Mouse (Mus musculus) telencephalon, adult 2 months (tissue): ENCODE results near the gene Carm1.
"Not testable (repeated sequence)": the region's sequence is repeated elsewhere in the genome, so short reads cannot be mapped to it uniquely, and the experiment has no call there.

ENCODE experiments used
- DNase-seq: peaks from one replicate; pipeline ENCODE4 v3.0.0-alpha.2; 2011; ENCODE audit warnings: low read depth, low spot score

The Carm1 gene

DNA sequence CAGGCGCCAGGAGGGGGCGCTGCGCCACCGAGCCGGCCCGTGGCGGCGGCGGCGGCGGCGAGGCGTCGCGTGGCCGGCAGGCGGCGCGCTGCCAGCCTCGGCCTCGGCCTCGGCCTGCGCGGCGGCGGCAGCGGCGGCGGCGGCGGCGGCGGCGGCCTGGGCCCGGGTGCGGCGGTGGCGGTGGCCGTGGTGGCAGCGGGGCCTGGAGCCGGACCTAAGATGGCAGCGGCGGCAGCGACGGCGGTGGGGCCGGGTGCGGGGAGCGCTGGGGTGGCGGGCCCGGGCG, at the start of gene Carm1:
Gene Carm1, plus strand, starts transcription at position 106 of the 286 bp plus-strand sequence.
- no peak for DNase-seq

GRCm38 (mm10) chr9:21497050-21497542, 49.6 kb upstream of the Carm1 start:
- peak; percentile 50 for DNase-seq

DNA sequence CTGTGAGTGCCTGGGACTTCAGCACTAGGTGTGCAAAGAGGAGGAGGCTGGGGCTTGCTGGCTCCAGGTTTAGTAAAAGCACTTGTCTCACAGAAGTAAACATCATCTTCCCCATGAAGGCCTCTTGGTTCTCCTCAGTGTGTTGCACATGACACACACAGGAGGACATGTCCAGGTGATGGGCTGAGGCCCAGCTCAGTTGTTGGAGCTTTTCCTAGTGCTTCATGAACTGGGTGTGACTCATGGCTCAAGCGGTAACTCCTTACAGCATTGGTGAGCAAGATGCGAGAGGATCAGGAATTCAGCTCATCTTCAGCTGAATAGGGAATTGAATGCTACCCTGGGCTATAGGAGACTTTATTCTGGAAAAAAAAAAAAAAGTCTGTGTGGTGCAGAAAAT, 49.0 kb upstream of the Carm1 start:
- no peak for DNase-seq

DNA sequence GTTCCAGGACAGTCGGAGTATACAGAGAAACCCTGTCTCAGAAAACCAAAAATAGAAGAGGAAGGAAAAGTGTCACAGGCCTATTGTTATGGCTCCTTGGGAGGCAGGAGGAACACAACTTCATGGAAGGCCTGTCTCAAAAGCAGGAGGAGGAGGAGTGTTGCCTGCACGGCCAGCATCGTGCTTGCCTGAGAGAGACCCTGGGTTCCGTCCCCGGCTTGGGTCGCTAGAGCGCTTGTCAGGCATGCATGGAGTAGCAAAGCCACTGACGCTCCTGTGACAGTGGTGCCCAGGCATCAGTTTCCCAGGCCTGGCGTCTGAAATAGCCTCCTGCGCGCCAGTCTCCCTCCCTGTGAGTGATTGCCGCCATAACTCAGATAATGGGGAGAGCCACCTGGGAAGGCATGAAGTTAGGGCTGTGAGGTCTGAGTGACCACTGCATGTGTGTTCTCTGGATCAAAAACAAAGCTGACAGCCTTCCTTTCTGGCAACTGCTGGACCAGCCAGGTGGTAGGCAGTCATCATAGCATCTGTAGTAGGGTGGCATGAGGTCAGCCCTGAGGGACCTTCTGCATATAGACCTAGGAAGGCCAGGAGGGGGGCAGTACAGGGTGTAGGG, 48.3 kb upstream of the Carm1 start:
- no peak for DNase-seq

- DNase-seq = no peak
Measured at GRCm38 (mm10) chr9:21503352-21503751, 43.3 kb upstream of the Carm1 start.

GRCm38 (mm10) chr9:21505767-21506166, 40.9 kb upstream of the Carm1 start:
- no peak for DNase-seq

- DNase-seq = no peak
Measured at GRCm38 (mm10) chr9:21507753-21508430, 38.8 kb upstream of the Carm1 start.

DNA sequence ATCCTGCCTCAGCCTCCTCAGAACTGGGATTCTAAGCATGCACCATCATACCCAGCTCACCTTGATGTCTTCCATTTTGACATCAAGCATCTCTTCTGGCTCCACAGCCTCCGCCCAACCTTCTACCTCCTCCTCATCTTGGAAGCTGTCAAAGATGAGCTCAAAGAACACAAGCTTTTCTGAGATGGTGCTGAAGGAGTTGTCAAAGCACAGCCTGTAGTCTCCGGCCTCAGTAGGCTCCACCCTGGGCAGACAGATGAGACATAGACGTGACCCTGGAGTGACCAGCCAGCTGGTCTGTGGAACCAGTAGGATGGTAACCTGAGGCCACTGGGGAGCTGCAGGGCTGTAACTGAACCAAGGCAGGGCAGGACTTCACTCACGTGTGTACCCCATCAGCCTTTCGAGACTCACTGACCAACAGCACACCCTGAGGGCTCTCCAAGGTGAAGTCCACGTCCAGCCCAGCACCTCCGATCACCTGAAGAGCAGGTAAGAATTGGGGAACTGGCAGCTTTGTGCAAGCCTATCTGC, 37.8 kb upstream of the Carm1 start:
- no peak for DNase-seq

DNA sequence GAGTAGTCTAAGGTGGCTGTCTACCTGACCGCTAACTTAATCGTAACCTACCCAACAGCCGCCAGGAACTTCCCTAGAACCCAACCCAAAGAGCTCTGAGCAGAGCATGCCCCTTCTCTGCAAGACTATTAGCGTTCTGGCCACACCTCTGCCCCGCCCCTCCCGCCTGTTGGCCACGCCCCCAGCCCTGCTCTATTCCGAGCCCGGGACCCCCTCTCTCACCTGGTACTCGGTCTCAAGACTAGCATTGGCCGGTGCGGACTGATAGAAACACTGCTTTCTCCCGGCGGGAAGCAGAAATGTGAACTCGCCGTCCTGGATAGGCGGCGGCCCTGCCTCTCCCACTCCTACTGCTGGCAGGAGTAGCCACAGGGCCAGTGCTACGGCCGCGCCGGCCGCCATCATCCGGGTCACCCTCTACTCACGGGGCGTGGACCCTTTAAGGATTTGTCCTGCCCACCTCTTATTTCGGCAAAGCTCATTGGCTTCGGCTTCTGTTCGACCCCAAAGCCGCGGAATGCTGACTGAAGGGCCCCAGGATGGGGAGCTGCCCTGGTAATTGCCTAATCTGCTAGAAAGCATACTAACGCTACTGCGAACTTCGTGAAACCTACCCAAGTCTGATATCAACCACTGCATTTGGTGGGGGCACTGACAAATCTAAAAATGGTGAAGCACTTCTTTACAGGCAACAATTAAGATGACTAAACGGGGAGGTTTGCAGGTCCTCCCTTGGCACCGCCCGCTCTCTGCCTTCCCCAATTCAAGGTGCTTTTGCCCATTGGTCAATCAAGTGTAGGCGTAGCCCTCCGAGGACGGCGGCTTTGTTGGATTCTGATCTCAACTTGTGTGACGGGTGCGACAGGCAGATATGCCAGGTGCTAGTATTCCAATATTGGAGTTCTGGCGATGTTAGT, 36.7 kb upstream of the Carm1 start, which contains the start of gene Tmed1:
Gene Tmed1, minus strand, starts transcription at position 481 of the 917 bp plus-strand sequence.
- DNase-seq = peak; percentile 98

DNA sequence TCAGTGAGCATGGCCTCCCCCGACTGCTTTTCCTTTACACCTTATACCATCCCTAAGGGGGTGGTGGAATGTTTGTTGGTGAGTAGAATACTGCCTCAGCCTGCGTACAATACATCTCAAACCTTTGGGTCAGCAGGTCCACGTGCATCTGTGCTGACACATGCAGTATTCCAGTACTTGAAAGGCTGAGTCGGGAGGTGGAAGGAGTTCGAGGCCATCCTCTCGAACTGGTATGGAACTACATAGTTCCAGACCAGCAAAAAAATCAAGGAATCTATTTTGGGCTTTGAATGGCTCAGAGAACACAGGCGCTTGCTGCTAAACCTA, 36.0 kb upstream of the Carm1 start:
- no peak for DNase-seq

GRCm38 (mm10) chr9:21511052-21511451, 35.6 kb upstream of the Carm1 start:
- no peak for DNase-seq

- no peak for DNase-seq
Measured at GRCm38 (mm10) chr9:21513466-21513865, 33.2 kb upstream of the Carm1 start.

DNA sequence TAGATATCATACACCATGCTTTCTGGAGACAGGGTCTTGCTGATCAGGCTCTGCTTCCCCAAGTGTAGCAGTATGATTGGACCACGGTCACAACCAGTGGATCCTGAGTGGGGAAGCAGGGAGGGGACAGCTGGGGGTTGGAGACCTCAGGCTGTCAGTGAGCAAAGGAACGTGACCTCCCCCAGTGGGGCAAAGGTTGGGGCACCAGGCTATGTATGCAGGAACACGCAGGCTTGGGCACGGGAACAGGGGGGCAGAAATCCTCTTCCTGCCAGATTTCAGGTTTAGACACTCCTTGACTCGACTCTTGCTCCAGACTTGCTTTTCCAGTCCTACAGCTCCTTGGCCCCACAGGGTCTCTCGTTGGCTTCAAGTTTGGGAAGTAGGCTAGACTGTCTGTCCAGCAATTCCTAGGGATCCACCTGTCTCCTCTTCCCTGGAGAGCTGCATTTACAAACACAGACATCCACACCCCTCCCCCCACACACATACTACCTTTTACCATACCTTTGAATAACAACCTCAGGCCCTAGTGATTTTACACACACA, 28.7 kb upstream of the Carm1 start:
- DNase-seq = no peak

GRCm38 (mm10) chr9:21518690-21519089, 28.0 kb upstream of the Carm1 start:
- DNase-seq = not testable (repeated sequence)

- DNase-seq = no peak
Measured at GRCm38 (mm10) chr9:21525142-21525936, 21.4 kb upstream of the Carm1 start.

GRCm38 (mm10) chr9:21525937-21526633, 20.6 kb upstream of the Carm1 start, which contains the start of gene AB124611:
Gene AB124611 (plus strand): TSS chr9:21526176.
- DNase-seq = no peak

GRCm38 (mm10) chr9:21526634-21526944, 20.1 kb upstream of the Carm1 start:
- DNase-seq = no peak

GRCm38 (mm10) chr9:21527100-21527801, 19.4 kb upstream of the Carm1 start:
- DNase-seq = no peak

- DNase-seq = no peak
Measured at GRCm38 (mm10) chr9:21527917-21528324, 18.8 kb upstream of the Carm1 start.

GRCm38 (mm10) chr9:21536501-21536900, 10.2 kb upstream of the Carm1 start:
- no peak for DNase-seq
